Mouse (Mus musculus) cerebellum, adult 2 months (tissue): ENCODE data around the gene Tfip11. TPM values are rescaled to one million over a fixed set of nuclear protein-coding genes. Genes with fewer than 3 reads are reported as not detected.

Source experiments
- DNase-seq, 2 experiments: peaks; one replicate each; pipeline ENCODE4 v3.0.0; 2021
- H3K27ac ChIP-seq: fragments of 200-500 bp; 2 replicates; pipeline ENCODE4 v1.5.1; 2012; ENCODE audit warnings: low read length, control low read depth, inconsistent platforms; ENCODE audit not compliant: insufficient read depth
- H3K27me3 ChIP-seq: fragments of 200-500 bp; 2 replicates; pipeline ENCODE4 v1.6.1; 2012; ENCODE audit warnings: inconsistent platforms, mild to moderate bottlenecking, low read length, moderate library complexity; ENCODE audit not compliant: control insufficient read depth, insufficient read depth
- H3K4me1 ChIP-seq: fragments of 200-500 bp; 2 replicates; pipeline ENCODE4 v1.6.1; 2011; ENCODE audit warnings: low read length; ENCODE audit not compliant: control insufficient read depth, insufficient read depth
- H3K4me3 ChIP-seq: fragments of 200-500 bp; replicated peaks from 2 replicates; pipeline ENCODE3; 2011; ENCODE audit warnings: mild to moderate bottlenecking, low read depth, low read length, control low read depth; ENCODE audit not compliant: insufficient read depth
- CTCF ChIP-seq: fragments of 200-500 bp; IDR thresholded peaks from 2 replicates; pipeline ENCODE4 v1.5.1; 2011; ENCODE audit warnings: low read depth, mild to moderate bottlenecking, control low read depth, low read length, moderate library complexity, borderline replicate concordance; ENCODE audit not compliant: insufficient read depth
- POLR2A ChIP-seq: fragments of 200-500 bp; IDR thresholded peaks from 2 replicates; pipeline ENCODE4 v1.6.1; 2011; ENCODE audit warnings: low read length, control low read depth, borderline replicate concordance; ENCODE audit not compliant: insufficient read depth
- WGBS: fragments of 180-500 bp; shearing (Covaris S2); methylation state at CpG from one replicate; pipeline ENCODE4 v1.1.7; 2018; 5-methylcytosine and 5-hydroxymethylcytosine counted together
- polyA plus RNA-seq: library from polyadenylated mRNA; depleted of rRNA; stranded (reverse); fragments of >200 nt; gene quantifications from 2 replicates; pipeline ENCODE4 v1.2.3, GENCODE M21; 2012

Tfip11 gene
- polyA plus RNA-seq, 1 experiment = 48.2 TPM

GRCm38 (mm10) chr5:112349169-112349568 is 23.0 kb downstream of the Tfip11 start:
- Histone ChIP-seq H3K4me3 (no peak overlapping the region), H3K27ac (no peak overlapping the region), H3K4me1 (peaks cover 17% of the 10 kb centered on the region), H3K27me3 (no peaks in the 10 kb centered on the region)
- TF ChIP-seq POLR2A (no peak), CTCF (no peak)
- 24% methylated on average over 8 of the region's 8 CpGs for WGBS
- DNase-seq = no peak

DNA sequence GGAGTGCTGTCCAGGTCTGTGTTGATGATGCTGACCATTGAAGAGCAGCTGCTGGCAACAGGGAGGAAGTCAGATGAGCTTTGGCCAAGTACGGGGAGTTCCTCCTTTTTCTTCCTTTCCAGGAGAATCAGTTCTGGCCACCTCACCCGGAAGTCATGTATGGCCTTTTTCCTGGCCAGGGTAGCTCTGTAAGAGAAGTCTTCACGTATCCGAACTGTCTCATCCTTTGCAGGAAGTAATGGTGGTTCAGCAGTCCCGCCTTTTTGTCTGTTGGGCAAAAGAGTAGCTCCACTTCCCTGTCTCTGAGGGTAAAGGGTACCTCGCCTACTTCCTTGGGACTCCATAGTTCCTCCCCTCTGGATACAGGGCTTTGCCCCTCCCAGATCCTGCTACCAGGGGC is 29.3 kb downstream of the Tfip11 start:
- Histone ChIP-seq H3K4me3 (no peak overlapping the region), H3K27ac (no peak overlapping the region), H3K4me1 (no peaks in the 10 kb centered on the region; the same call in 1 of the 2 replicates), H3K27me3 (no peaks in the 10 kb centered on the region)
- WGBS = 90% methylated on average over 6 of the region's 6 CpGs
- TF ChIP-seq POLR2A (no peak), CTCF (no peak)
- no peak for DNase-seq

DNA sequence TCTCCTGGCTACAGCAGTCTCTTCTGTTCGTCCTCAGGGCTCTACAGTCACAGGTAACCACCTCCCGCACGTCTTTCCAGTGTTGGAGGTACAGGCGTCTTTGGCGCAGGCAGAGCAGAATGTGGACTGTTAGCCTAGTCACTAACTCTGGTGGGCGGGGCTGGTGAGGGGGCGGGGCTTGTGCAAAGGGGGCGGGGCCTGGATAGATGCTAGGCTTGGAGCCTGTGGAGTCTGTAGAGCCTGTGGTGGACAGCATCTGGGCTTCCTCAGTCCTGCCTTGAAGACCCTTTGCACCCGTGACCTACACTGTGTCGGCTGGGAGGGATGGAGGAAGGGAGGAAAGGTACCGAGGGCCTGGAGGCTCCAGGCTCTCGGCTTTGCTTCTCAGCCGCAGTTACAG is 29.8 kb downstream of the Tfip11 start, which contains the start of gene Gm6583:
TSS of gene Gm6583 (minus strand) at position 124 of the 400 bp plus-strand sequence.
- Histone ChIP-seq H3K4me3 (no peak within 1 kb of the TSS), H3K27me3 (no peaks in the 10 kb centered on the region), H3K4me1 (no peaks in the 10 kb centered on the region; the same call in 1 of the 2 replicates), H3K27ac (no peak within 1 kb of the TSS)
- no peak for DNase-seq
- TF ChIP-seq CTCF (no peak), POLR2A (no peak)
- 71% methylated on average over 13 of the region's 13 CpGs for whole genome bisulfite sequencing

DNA sequence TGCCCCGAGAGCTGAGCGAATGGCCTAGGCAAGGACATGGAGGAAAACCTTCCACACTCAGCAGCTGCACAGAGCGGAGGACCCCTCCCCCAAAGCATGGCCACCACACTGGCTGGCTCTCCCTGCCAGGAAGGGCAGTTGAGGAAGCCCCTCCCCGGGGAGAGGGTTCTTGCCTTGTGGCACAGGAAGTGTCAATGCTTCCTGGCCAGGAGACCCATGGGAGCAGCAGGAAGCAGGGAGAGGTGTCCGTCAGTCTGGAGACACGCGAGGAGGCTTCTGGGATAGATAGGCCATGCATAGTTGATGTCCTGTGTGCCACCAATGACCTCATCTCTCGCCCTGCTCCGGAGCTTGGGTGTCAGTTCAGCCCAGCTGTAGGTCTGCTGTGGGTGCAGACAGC is 30.2 kb downstream of the Tfip11 start:
- no peak overlapping the region for H3K27ac ChIP-seq
- no peaks in the 10 kb centered on the region for H3K27me3 ChIP-seq
- no peak for DNase-seq
- WGBS = 88% methylated on average over 9 of the region's 9 CpGs
- no peak for TF ChIP-seq CTCF
- TF ChIP-seq POLR2A = no peak
- no peak overlapping the region for H3K4me3 ChIP-seq
- no peaks in the 10 kb centered on the region; the same call in 1 of the 2 replicates for H3K4me1 ChIP-seq

DNA sequence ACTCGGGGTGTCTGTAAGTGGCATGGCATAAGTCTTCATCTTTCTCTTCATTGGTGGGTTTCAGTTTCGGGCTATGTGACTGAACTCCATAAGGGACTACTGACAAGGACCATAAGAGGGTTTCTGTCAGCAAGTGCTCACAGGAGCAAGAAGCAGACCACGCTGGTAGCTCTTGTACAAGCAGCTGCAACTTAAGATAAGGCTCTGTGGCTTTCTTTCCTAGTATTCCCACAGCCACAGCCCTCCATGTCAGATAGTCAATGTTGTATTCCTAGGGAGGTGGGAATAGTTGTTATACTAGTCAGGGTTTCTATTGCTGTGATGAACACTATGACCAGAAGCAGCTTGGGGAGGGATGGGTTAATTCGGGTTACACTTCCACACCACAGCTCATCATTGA is 33.4 kb downstream of the Tfip11 start:
- no peak overlapping the region for H3K27ac ChIP-seq
- no peak overlapping the region for H3K4me3 ChIP-seq
- DNase-seq = no peak
- H3K27me3 ChIP-seq = no peaks in the 10 kb centered on the region
- no peaks in the 10 kb centered on the region; the same call in 1 of the 2 replicates for H3K4me1 ChIP-seq
- TF ChIP-seq CTCF (no peak), POLR2A (no peak)
- WGBS = 97% methylated on average over 4 of the region's 4 CpGs

GRCm38 (mm10) chr5:112360077-112360476 is 33.9 kb downstream of the Tfip11 start:
- no peak for DNase-seq
- TF ChIP-seq CTCF (no peak), POLR2A (no peak)
- no peaks in the 10 kb centered on the region; the same call in 1 of the 2 replicates for H3K4me1 ChIP-seq
- no peaks in the 10 kb centered on the region for H3K27me3 ChIP-seq
- 87% methylated on average over 3 of the region's 3 CpGs for WGBS
- H3K27ac ChIP-seq = no peak overlapping the region
- no peak overlapping the region for H3K4me3 ChIP-seq

DNA sequence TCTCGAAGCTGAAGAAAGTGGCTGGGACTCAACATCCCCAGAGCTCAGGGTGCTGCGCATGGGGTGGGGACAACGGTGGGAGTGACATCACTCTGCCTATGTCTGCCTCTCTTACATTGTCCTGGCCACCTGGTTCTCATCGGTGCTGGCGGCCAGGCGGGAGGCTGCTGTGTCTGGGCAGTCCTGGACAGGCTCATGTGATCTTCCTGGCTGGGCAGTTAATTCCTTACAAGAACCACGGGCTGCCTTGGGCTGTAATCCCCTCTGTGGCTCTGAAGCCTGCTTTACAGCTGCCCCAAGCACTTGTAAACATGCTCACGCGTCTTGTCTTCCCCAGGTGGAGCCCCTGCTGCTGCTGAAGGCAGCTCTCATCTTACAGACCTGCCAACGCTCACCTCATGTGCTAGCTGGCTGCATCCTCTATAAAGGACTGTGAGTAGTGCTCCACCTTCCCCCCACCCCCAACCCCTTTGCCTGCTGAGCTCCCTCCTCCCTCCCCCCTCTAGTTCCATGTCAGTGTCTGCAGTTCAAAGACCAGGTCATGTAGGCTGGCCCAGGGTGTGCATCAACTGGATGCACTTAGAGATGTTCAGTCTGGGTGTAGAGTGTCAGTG is 38.1 kb downstream of the Tfip11 start:
- H3K4me3 ChIP-seq = no peak overlapping the region
- no peak for DNase-seq
- peaks cover 25% of the 10 kb centered on the region for H3K4me1 ChIP-seq
- no peak overlapping the region for H3K27ac ChIP-seq
- H3K27me3 ChIP-seq = no peaks in the 10 kb centered on the region
- 44% methylated on average over 10 of the region's 10 CpGs for WGBS
- TF ChIP-seq CTCF = no peak
- no peak for TF ChIP-seq POLR2A

DNA sequence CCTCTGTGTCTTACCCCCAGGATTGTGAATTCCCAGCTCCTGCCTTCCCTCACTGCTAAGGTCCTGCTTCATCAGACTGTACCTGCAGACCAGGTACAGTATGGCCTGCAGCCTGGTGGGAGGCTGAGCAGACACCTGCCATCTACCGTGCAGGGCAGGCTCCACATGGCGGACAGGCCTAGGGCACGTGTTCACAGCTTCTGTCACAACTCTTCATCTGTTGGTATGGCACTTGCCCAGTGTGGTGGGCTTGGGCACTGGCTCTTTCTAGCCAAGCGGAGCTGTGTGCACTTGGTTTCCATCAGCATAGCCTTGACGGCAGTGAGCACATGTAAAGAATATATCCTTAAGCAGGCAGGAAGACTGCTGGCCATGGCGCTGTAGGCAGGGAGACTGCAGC is 40.7 kb downstream of the Tfip11 start:
- H3K27ac ChIP-seq = no peak overlapping the region
- peaks cover 47% of the 10 kb centered on the region for H3K4me1 ChIP-seq
- H3K27me3 ChIP-seq = no peaks in the 10 kb centered on the region
- 70% methylated on average over 6 of the region's 6 CpGs for WGBS
- no peak for DNase-seq
- H3K4me3 ChIP-seq = no peak overlapping the region
- TF ChIP-seq CTCF (no peak), POLR2A (no peak)
